8 mouse cellular contexts compared by ENCODE assay signal in the genomic region with DNA sequence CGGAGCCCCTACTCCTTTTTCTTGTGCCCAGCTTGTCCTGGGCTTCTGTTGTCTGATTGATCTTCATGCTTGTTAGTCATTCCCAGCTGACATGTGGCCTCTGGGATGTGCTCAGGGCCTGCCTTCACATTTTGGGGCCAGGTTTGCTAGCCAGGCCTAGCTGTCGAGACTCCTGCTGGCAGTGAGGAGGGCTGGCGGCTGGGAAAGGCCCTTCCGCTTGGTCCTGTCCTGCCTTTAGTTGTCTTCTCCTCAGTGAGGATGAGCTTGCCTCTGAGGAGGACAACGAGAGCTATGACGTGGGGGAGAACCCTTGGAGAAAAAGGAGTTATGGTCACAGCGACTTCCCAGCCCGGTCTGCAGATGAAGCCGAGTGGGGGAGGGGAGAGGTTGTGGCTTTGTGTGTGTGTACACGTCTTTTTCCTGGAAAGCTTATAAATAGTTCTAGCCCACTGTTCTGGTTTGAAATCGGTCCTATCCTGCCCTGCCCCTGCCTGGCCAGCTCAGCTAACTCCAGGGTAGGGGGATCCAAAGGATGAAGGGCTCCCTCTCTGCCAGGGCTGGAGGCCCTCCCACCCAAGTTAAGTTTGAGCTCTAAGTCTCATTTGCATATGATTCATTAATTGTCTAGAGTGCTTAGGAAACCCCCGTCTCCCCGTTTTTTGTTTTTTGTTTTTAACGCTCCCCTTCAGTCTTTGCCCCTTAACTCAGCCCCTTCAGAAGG. TPM values are rescaled to one million over a fixed set of nuclear protein-coding genes. Genes with fewer than 3 reads are reported as not detected.
DNase-seq lines count a peak whose midpoint lies in the region; ATAC-seq and TF ChIP-seq lines count a peak whose summit lies in the region.

No protein-coding gene starts in this region.

- peak; percentile 45; the same call in 1 of the 2 replicates for TF ChIP-seq EP300 in lung, postnatal 0 days (IDR thresholded peaks at IDR 0.05)

- no peaks in the 10 kb centered on the region for H3K9me3 ChIP-seq in hindbrain, embryonic 13.5 days
- no peaks in the 10 kb centered on the region for H3K9me3 ChIP-seq in lung, postnatal 0 days (ENCODE audit: low read length)

- TF ChIP-seq CTCF in thymus, adult 2 months (IDR thresholded peaks at IDR 0.05; ENCODE audit: borderline replicate concordance, control insufficient read depth, extremely low read depth, insufficient read depth, low read length, poor library complexity): no peak
- TF ChIP-seq CTCF in lung, postnatal 0 days (IDR thresholded peaks at IDR 0.05): no peak; the same call in 1 of the 2 replicates

- DNase-seq in adrenal gland, postnatal 10 days: peak; percentile 59
- DNase-seq in adrenal gland, postnatal 36 days: no peak
- DNase-seq in thymus, adult 2 months: peak; percentile 47
- no peak for DNase-seq in thymus, postnatal 25 days
- DNase-seq in lung, postnatal 0 days (ENCODE audit: low spot score): peak; percentile 75
- DNase-seq in layer of hippocampus, postnatal 25 days (ENCODE audit: extremely low spot score in 1 of 2, low spot score in 1 of 2): no peak
- DNase-seq in embryo, embryonic 9.5 days (ENCODE audit: extremely low spot score): no peak

- 39% methylated on average over 14 of the region's 14 CpGs for WGBS in thymus, adult 2 months
- 24% methylated on average over 14 of the region's 14 CpGs for WGBS in hindbrain, embryonic 13.5 days
- WGBS in lung, postnatal 0 days: 31% methylated on average over 14 of the region's 14 CpGs

- H3K9ac ChIP-seq in hindbrain, embryonic 13.5 days: peak overlapping the region; percentile 53
- peak overlapping the region; percentile 12; the same call in 1 of the 2 replicates for H3K9ac ChIP-seq in lung, postnatal 0 days (replicated peaks; ENCODE audit: low read depth)

- 0 out of 2 replicates have a peak, but pooled peaks have one; percentile 16 for TF ChIP-seq POLR2A in thymus, adult 2 months (IDR thresholded peaks at IDR 0.05; ENCODE audit: control insufficient read depth, extremely low read depth, insufficient read depth, low read length, poor library complexity)

- H3K27ac ChIP-seq in thymus, adult 2 months (ENCODE audit: control insufficient read depth, insufficient read depth, low read length): peak overlapping the region; percentile 90; the same call in 1 of the 2 replicates
- peak overlapping the region; percentile 92 for H3K27ac ChIP-seq in hindbrain, embryonic 13.5 days
- H3K27ac ChIP-seq in lung, postnatal 0 days (ENCODE audit: low read length): peak overlapping the region; percentile 98

- H3K27me3 ChIP-seq in thymus, adult 2 months (ENCODE audit: control insufficient read depth, insufficient read depth, low read length): no peaks in the 10 kb centered on the region
- H3K27me3 ChIP-seq in hindbrain, embryonic 13.5 days: no peaks in the 10 kb centered on the region
- no peaks in the 10 kb centered on the region for H3K27me3 ChIP-seq in lung, postnatal 0 days (replicated peaks; ENCODE audit: insufficient read depth, low read length)

- H3K4me2 ChIP-seq in hindbrain, embryonic 13.5 days: no peak overlapping the region
- H3K4me2 ChIP-seq in lung, postnatal 0 days (replicated peaks; ENCODE audit: low read depth, low read length): peak overlapping the region; percentile 96

- H3K36me3 ChIP-seq in thymus, adult 2 months (ENCODE audit: control insufficient read depth, insufficient read depth, low read length): no peaks in the 10 kb centered on the region
- no peaks in the 10 kb centered on the region for H3K36me3 ChIP-seq in hindbrain, embryonic 13.5 days
- no peaks in the 10 kb centered on the region for H3K36me3 ChIP-seq in lung, postnatal 0 days (ENCODE audit: insufficient read depth, low read length)

- peaks cover 89% of the 10 kb centered on the region for H3K4me1 ChIP-seq in thymus, adult 2 months (replicated peaks; ENCODE audit: control insufficient read depth, insufficient read depth, low read length)
- peaks cover 86% of the 10 kb centered on the region for H3K4me1 ChIP-seq in hindbrain, embryonic 13.5 days (replicated peaks)
- peaks cover 54% of the 10 kb centered on the region for H3K4me1 ChIP-seq in lung, postnatal 0 days (ENCODE audit: insufficient read depth, low read depth, low read length)

- H3K4me3 ChIP-seq in thymus, adult 2 months (ENCODE audit: control insufficient read depth, insufficient read depth, low read length): no peak overlapping the region
- no peak overlapping the region for H3K4me3 ChIP-seq in hindbrain, embryonic 13.5 days
- H3K4me3 ChIP-seq in lung, postnatal 0 days (ENCODE audit: low read depth, low read length): no peak overlapping the region

- ATAC-seq in hindbrain, embryonic 13.5 days (ENCODE audit: low FRiP score): no peak
- no peak for ATAC-seq in lung, postnatal 0 days

RNA-seq across cellular contexts. Expression of gene Rara, which starts 16.3 kb away (rescaled TPM):
- 10 to 100 TPM; 26.2 to 34.7 TPM for total RNA-seq in adrenal gland, postnatal 10 days (2021)
- total RNA-seq in adrenal gland, postnatal 36 days (2021): 10 to 100 TPM; 20.0 to 24.5 TPM
- polyA plus RNA-seq in thymus, adult 2 months (2012; rRNA removed): 63.5 and 74.1 TPM in 2 replicates
- polyA plus RNA-seq in hindbrain, embryonic 13.5 days (2015; fragmentation: Nextera tagmentation; extraction: Ambion mirVana): 17.1 and 20.3 TPM in 2 replicates
- polyA plus RNA-seq in lung, postnatal 0 days (2015; fragmentation: Nextera tagmentation; extraction: Ambion mirVana): 26.2 and 28.8 TPM in 2 replicates
- 10 to 100 TPM; 17.0 to 17.7 TPM for total RNA-seq in layer of hippocampus, postnatal 25 days (2021)

RNA-seq across cellular contexts. Expression of gene Cdc6, which starts 36.3 kb away (rescaled TPM):
- total RNA-seq in adrenal gland, postnatal 10 days (2021): 1 to 10 TPM; 3.8 to 6.5 TPM
- 1 to 10 TPM in 1 of 2 experiments, under 1 TPM in 1; 0.89 to 1.5 TPM for total RNA-seq in adrenal gland, postnatal 36 days (2021)
- polyA plus RNA-seq in thymus, adult 2 months (2012; rRNA removed): 8.4 and 12.2 TPM in 2 replicates
- polyA plus RNA-seq in hindbrain, embryonic 13.5 days (2015; fragmentation: Nextera tagmentation; extraction: Ambion mirVana): 5.9 and 6.0 TPM in 2 replicates
- polyA plus RNA-seq in lung, postnatal 0 days (2015; fragmentation: Nextera tagmentation; extraction: Ambion mirVana): 2.5 and 2.6 TPM in 2 replicates
- total RNA-seq in layer of hippocampus, postnatal 25 days (2021): under 1 TPM; 0.54 to 0.94 TPM

RNA-seq across cellular contexts. Expression of gene Gjd3, which starts 38.9 kb away (rescaled TPM):
- under 1 TPM; 0.45 to 0.73 TPM for total RNA-seq in adrenal gland, postnatal 10 days (2021)
- total RNA-seq in adrenal gland, postnatal 36 days (2021): not detected
- polyA plus RNA-seq in thymus, adult 2 months (2012; rRNA removed): 1.3 and 1.9 TPM in 2 replicates
- 1.5 and 1.6 TPM in 2 replicates for polyA plus RNA-seq in hindbrain, embryonic 13.5 days (2015; fragmentation: Nextera tagmentation; extraction: Ambion mirVana)
- polyA plus RNA-seq in lung, postnatal 0 days (2015; fragmentation: Nextera tagmentation; extraction: Ambion mirVana): 0.56 and 1.0 TPM in 2 replicates
- total RNA-seq in layer of hippocampus, postnatal 25 days (2021): 1 to 10 TPM; 1.5 to 2.3 TPM

Comparison
In these comparisons a context has a peak if more than half of its experiments do, and no peak if none do; other contexts are left out.
1. DNase-seq: peak in adrenal gland, postnatal 10 days (single experiment), thymus, adult 2 months (single experiment) and lung, postnatal 0 days (single experiment); none in adrenal gland, postnatal 36 days (0 of 2), thymus, postnatal 25 days (single experiment), layer of hippocampus, postnatal 25 days (0 of 2) and embryo, embryonic 9.5 days (single experiment).
2. Peak in every context shown above with its lines, with median percentiles within 50 percentile points of each other: H3K27ac ChIP-seq.